Mouse (Mus musculus): ENCODE measurements at regions not wholly inside any gene's neighbourhood (a gene's known extent, or its start where the extent isn't known, plus 50 kb on each side); places are given as distances from the start of the nearest gene placed in this dataset.
A peak's percentile ranks its signal among the peaks of the same experiment; 100 is the strongest.

- Histone ChIP-seq H3K27me3 (ENCODE audit: control insufficient read depth, insufficient read depth, low read length) (no peaks in the 10 kb centered on the region), H3K4me1 (ENCODE audit: control insufficient read depth, insufficient read depth, low read length) (no peaks in the 10 kb centered on the region), H3K36me3 (ENCODE audit: control insufficient read depth, insufficient read depth, low read length) (no peaks in the 10 kb centered on the region), H3K9ac (ENCODE audit: low read depth, low read length, severe bottlenecking) (no peak overlapping the region), H3K9me3 (ENCODE audit: control insufficient read depth, low read length) (no peaks in the 10 kb centered on the region), H3K4me2 (replicated peaks; ENCODE audit: low read depth, low read length, severe bottlenecking) (no peak overlapping the region), H3K4me3 (replicated peaks; ENCODE audit: low read length) (no peak overlapping the region), H3K27ac (replicated peaks; ENCODE audit: low read depth, low read length) (no peak overlapping the region)
- no peak for TF ChIP-seq POLR2A (IDR thresholded peaks at IDR 0.05; ENCODE audit: borderline replicate concordance, extremely low read depth, insufficient read depth, insufficient read length)
- ATAC-seq (ENCODE audit: low FRiP score, low read depth), result no peak
- peak; percentile 62 for DNase-seq (ENCODE audit: low spot score)
- WGBS, result 64% methylated on average over 3 of the region's 3 CpGs
Observed at GRCm38 (mm10) chr4:56001312-56001731, 469.1 kb upstream of the Klf4 start.

- H3K9me3 ChIP-seq (ENCODE audit: control insufficient read depth, low read length), result no peaks in the 10 kb centered on the region
- no peak overlapping the region for H3K9ac ChIP-seq (ENCODE audit: low read depth, low read length, severe bottlenecking)
- no peak overlapping the region for H3K4me3 ChIP-seq (replicated peaks; ENCODE audit: low read length)
- H3K27me3 ChIP-seq (ENCODE audit: control insufficient read depth, insufficient read depth, low read length), result no peaks in the 10 kb centered on the region
- DNase-seq (ENCODE audit: low spot score) (no peak), ATAC-seq (ENCODE audit: low FRiP score, low read depth) (no peak)
- no peak overlapping the region for H3K27ac ChIP-seq (replicated peaks; ENCODE audit: low read depth, low read length)
- no peak overlapping the region for H3K4me2 ChIP-seq (replicated peaks; ENCODE audit: low read depth, low read length, severe bottlenecking)
- no peak for TF ChIP-seq POLR2A (IDR thresholded peaks at IDR 0.05; ENCODE audit: borderline replicate concordance, extremely low read depth, insufficient read depth, insufficient read length)
- no peaks in the 10 kb centered on the region for H3K4me1 ChIP-seq (ENCODE audit: control insufficient read depth, insufficient read depth, low read length)
- no peaks in the 10 kb centered on the region for H3K36me3 ChIP-seq (ENCODE audit: control insufficient read depth, insufficient read depth, low read length)
Observed at GRCm38 (mm10) chr4:55984026-55984425, 451.8 kb upstream of the Klf4 start.

GRCm38 (mm10) chr4:55978539-55978938, 446.3 kb upstream of the Klf4 start:
- Histone ChIP-seq H3K4me2 (replicated peaks; ENCODE audit: low read depth, low read length, severe bottlenecking) (no peak overlapping the region), H3K9me3 (ENCODE audit: control insufficient read depth, low read length) (no peaks in the 10 kb centered on the region), H3K27me3 (ENCODE audit: control insufficient read depth, insufficient read depth, low read length) (no peaks in the 10 kb centered on the region), H3K27ac (replicated peaks; ENCODE audit: low read depth, low read length) (no peak overlapping the region), H3K4me3 (replicated peaks; ENCODE audit: low read length) (no peak overlapping the region), H3K4me1 (ENCODE audit: control insufficient read depth, insufficient read depth, low read length) (no peaks in the 10 kb centered on the region), H3K36me3 (ENCODE audit: control insufficient read depth, insufficient read depth, low read length) (no peaks in the 10 kb centered on the region), H3K9ac (ENCODE audit: low read depth, low read length, severe bottlenecking) (no peak overlapping the region)
- 81% methylated on average over 4 of the region's 4 CpGs for WGBS
- ATAC-seq (ENCODE audit: low FRiP score, low read depth) (no peak), DNase-seq (ENCODE audit: low spot score) (no peak)
- TF ChIP-seq POLR2A (IDR thresholded peaks at IDR 0.05; ENCODE audit: borderline replicate concordance, extremely low read depth, insufficient read depth, insufficient read length), result no peak

GRCm38 (mm10) chr4:55976265-55976664, 444.0 kb upstream of the Klf4 start:
- Histone ChIP-seq H3K4me1 (ENCODE audit: control insufficient read depth, insufficient read depth, low read length) (no peaks in the 10 kb centered on the region), H3K4me3 (replicated peaks; ENCODE audit: low read length) (no peak overlapping the region), H3K4me2 (replicated peaks; ENCODE audit: low read depth, low read length, severe bottlenecking) (no peak overlapping the region), H3K27ac (replicated peaks; ENCODE audit: low read depth, low read length) (no peak overlapping the region), H3K9me3 (ENCODE audit: control insufficient read depth, low read length) (no peaks in the 10 kb centered on the region), H3K36me3 (ENCODE audit: control insufficient read depth, insufficient read depth, low read length) (no peaks in the 10 kb centered on the region), H3K27me3 (ENCODE audit: control insufficient read depth, insufficient read depth, low read length) (no peaks in the 10 kb centered on the region), H3K9ac (ENCODE audit: low read depth, low read length, severe bottlenecking) (no peak overlapping the region)
- no peak for ATAC-seq (ENCODE audit: low FRiP score, low read depth)
- TF ChIP-seq POLR2A (IDR thresholded peaks at IDR 0.05; ENCODE audit: borderline replicate concordance, extremely low read depth, insufficient read depth, insufficient read length), result no peak
- no peak for DNase-seq (ENCODE audit: low spot score)
- 86% methylated on average over 2 of the region's 2 CpGs for WGBS

GRCm38 (mm10) chr4:55973706-55974105, 441.4 kb upstream of the Klf4 start:
- Histone ChIP-seq H3K4me3 (replicated peaks; ENCODE audit: low read length) (no peak overlapping the region), H3K27ac (replicated peaks; ENCODE audit: low read depth, low read length) (no peak overlapping the region), H3K9ac (ENCODE audit: low read depth, low read length, severe bottlenecking) (no peak overlapping the region), H3K36me3 (ENCODE audit: control insufficient read depth, insufficient read depth, low read length) (no peaks in the 10 kb centered on the region), H3K27me3 (ENCODE audit: control insufficient read depth, insufficient read depth, low read length) (no peaks in the 10 kb centered on the region), H3K4me2 (replicated peaks; ENCODE audit: low read depth, low read length, severe bottlenecking) (no peak overlapping the region), H3K9me3 (ENCODE audit: control insufficient read depth, low read length) (no peaks in the 10 kb centered on the region), H3K4me1 (ENCODE audit: control insufficient read depth, insufficient read depth, low read length) (no peaks in the 10 kb centered on the region)
- no peak for ATAC-seq (ENCODE audit: low FRiP score, low read depth)
- WGBS, result 74% methylated on average over 1 of the region's 1 CpGs
- DNase-seq (ENCODE audit: low spot score), result no peak
- TF ChIP-seq POLR2A (IDR thresholded peaks at IDR 0.05; ENCODE audit: borderline replicate concordance, extremely low read depth, insufficient read depth, insufficient read length), result no peak

GRCm38 (mm10) chr4:55972235-55972819, 440.1 kb upstream of the Klf4 start:
- DNase-seq (ENCODE audit: low spot score) (no peak), ATAC-seq (ENCODE audit: low FRiP score, low read depth) (no peak)
- TF ChIP-seq POLR2A (IDR thresholded peaks at IDR 0.05; ENCODE audit: borderline replicate concordance, extremely low read depth, insufficient read depth, insufficient read length), result no peak
- H3K4me2 ChIP-seq (replicated peaks; ENCODE audit: low read depth, low read length, severe bottlenecking), result no peak overlapping the region
- H3K9me3 ChIP-seq (ENCODE audit: control insufficient read depth, low read length), result no peaks in the 10 kb centered on the region
- H3K9ac ChIP-seq (ENCODE audit: low read depth, low read length, severe bottlenecking), result no peak overlapping the region
- WGBS, result 90% methylated on average over 7 of the region's 7 CpGs
- no peaks in the 10 kb centered on the region for H3K4me1 ChIP-seq (ENCODE audit: control insufficient read depth, insufficient read depth, low read length)
- no peak overlapping the region for H3K27ac ChIP-seq (replicated peaks; ENCODE audit: low read depth, low read length)
- no peak overlapping the region for H3K4me3 ChIP-seq (replicated peaks; ENCODE audit: low read length)
- H3K27me3 ChIP-seq (ENCODE audit: control insufficient read depth, insufficient read depth, low read length), result no peaks in the 10 kb centered on the region
- no peaks in the 10 kb centered on the region for H3K36me3 ChIP-seq (ENCODE audit: control insufficient read depth, insufficient read depth, low read length)

Measured in limb, embryonic 14.5 days (tissue).